Mouse (Mus musculus) brain, adult 2 months (tissue): ENCODE measurements around the gene Krtap16-3.

Source experiments
- DNase-seq: peaks from one replicate; pipeline ENCODE4 v3.0.0; 2011; ENCODE audit warnings: low read depth, low spot score

Gene Krtap16-3

DNA sequence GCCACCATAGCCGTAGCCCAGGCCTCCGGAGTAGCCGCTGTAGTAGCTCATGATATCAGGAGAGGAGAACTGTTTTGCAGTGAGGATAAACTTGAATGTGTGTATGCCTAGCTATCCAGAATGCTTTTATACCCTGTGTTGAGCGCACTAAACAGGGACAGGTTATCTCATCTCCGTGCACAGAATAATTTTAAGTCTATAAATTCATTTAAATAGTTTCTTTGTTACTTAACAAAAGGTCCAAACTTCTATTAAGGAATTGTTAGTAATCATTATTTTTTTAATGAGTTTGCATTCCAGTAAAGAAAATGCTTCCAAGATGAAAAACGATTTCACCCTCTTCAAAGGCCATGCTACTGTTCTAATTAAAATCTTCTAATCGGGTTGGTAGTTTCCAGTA lies at the start of gene Krtap16-3:
Gene Krtap16-3, minus strand, starts transcription at position 101 of the 400 bp plus-strand sequence.
- DNase-seq = no peak

DNA sequence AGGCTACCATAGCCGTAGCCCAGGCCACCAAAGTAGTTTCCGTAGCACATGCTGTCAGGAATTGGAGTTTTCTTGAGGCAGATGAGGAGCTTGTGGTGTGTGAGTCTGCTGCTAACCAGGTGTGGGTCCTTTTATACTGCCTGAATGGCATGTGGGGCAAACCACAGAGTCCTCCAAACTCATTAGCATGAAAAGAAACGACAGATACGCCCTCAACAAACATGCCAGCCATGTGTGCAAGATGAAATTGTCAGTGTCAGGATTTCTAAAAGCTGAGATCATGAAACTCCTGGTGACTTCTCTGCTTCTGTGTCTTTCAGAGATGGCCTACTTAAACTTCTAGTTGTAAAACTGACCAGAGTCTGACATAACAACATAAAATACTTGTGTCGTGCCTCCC lies 48.0 kb upstream of the Krtap16-3 start, which contains the start of gene Krtap22-2:
Gene Krtap22-2, minus strand, starts transcription at position 101 of the 400 bp plus-strand sequence.
- DNase-seq = no peak

DNA sequence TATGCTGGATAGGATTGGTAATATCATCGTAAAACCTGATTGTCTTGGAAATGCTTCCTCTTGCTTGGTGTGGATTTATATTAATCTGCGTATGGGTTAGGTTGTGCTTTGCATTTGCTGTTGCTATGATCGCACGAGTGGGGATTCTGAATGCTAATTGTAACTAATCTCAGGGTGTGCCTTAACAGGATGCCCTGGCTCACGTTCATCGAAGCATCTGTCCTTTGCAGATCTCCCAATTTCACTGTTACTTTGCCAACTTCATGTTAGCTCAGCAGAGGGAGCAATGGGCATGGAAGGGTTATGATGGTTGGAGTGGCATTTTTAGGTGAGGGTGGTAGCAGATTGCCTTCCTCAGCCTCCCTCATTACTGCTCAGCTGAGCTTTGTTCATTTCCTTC lies 21.6 kb downstream of the Krtap16-3 start:
- DNase-seq = peak; percentile 1

DNA sequence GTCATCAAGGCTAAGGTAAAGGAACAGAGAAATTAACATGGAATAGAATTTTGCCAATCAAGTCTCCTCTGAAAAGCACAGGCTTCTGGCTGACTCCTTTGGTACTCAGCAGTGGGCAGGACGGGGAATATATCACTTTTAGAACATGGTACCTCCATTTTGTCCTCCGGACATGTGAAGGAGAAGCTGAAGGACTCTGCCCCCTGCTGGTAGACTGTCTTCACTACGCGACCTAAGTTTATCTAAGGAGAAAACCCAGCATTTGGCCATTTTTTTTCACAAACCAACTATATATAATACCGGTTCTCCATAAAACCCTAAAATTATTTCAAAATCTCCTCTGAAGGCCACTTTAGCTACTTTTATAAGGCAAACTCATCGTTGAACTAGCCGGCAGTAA lies 24.4 kb downstream of the Krtap16-3 start:
- DNase-seq = peak; percentile 5

DNA sequence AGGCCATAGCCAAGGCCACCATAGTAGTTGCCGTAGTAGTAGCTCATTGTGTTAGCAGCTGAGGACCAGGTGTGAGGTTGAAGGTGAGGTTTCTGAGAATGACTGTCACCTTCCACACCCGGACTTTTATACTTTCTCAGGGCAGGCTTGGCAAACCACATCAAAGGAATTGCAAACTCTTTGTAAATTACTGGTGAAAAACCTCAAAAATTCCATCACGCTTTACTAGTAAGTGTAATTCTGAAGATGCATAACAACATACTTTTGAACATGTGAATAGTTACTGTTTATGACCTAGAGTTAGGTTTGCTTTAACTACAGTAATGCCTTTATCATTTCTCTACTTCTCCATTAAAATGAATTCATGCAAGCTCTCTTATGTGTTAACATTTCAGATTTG lies 30.5 kb downstream of the Krtap16-3 start, which contains the start of gene Krtap19-9b:
Gene Krtap19-9b, minus strand, starts transcription at position 101 of the 400 bp plus-strand sequence.
- no peak for DNase-seq
